Mouse (Mus musculus): ENCODE measurements at regions not wholly inside any gene's neighbourhood (a gene's known extent, or its start where the extent isn't known, plus 50 kb on each side); places are given as distances from the start of the nearest gene placed in this dataset.

- TF ChIP-seq MAFK (IDR thresholded peaks at IDR 0.05; ENCODE audit: insufficient read depth, low read depth, low read length) (no peak), ZC3H11A (IDR thresholded peaks at IDR 0.05; ENCODE audit: borderline replicate concordance, low read depth, low read length) (no peak), CHD2 (IDR thresholded peaks at IDR 0.05; ENCODE audit: low read depth, low read length) (no peak)
- H3K9ac ChIP-seq (ENCODE audit: insufficient read depth, low read depth, low read length, poor library complexity, severe bottlenecking), result no peak overlapping the region
- no peaks in the 10 kb centered on the region for H3K36me3 ChIP-seq (ENCODE audit: control insufficient read depth, insufficient read depth, low read length, poor library complexity, severe bottlenecking)
- H3K4me1 ChIP-seq (ENCODE audit: control insufficient read depth in 2 of 2, insufficient read depth in 2 of 2, low read length in 2 of 2, poor library complexity in 1 of 2), result no peaks in the 10 kb centered on the region
- no peaks in the 10 kb centered on the region for H3K9me3 ChIP-seq (ENCODE audit: control insufficient read depth, insufficient read depth, low read depth, low read length)
- DNase-seq (ENCODE audit: low read depth, low spot score), result no peak
- in situ Hi-C loops (cut with MboI; ENCODE audit: low sequenced_read_pairs in 2 of 2, unreplicated experiment in 2 of 2), result no loop called here
- no peak overlapping the region for H3K4me3 ChIP-seq (ENCODE audit: insufficient read depth in 1 of 2, low read depth in 1 of 2, low read length in 2 of 2, poor library complexity in 1 of 2, severe bottlenecking in 1 of 2)
- H3K27ac ChIP-seq (ENCODE audit: insufficient read depth, low read depth, low read length, poor library complexity, severe bottlenecking), result no peak overlapping the region
Observed at GRCm38 (mm10) chr14:24876508-24876907, 389.6 kb downstream of the Rps24 start.

- Histone ChIP-seq H3K4me3 (ENCODE audit: insufficient read depth in 1 of 2, low read depth in 1 of 2, low read length in 2 of 2, poor library complexity in 1 of 2, severe bottlenecking in 1 of 2) (no peak overlapping the region), H3K9me3 (ENCODE audit: control insufficient read depth, insufficient read depth, low read depth, low read length) (no peaks in the 10 kb centered on the region), H3K36me3 (ENCODE audit: control insufficient read depth, insufficient read depth, low read length, poor library complexity, severe bottlenecking) (no peaks in the 10 kb centered on the region), H3K9ac (ENCODE audit: insufficient read depth, low read depth, low read length, poor library complexity, severe bottlenecking) (no peak overlapping the region), H3K4me1 (ENCODE audit: control insufficient read depth in 2 of 2, insufficient read depth in 2 of 2, low read length in 2 of 2, poor library complexity in 1 of 2) (no peaks in the 10 kb centered on the region), H3K27ac (ENCODE audit: insufficient read depth, low read depth, low read length, poor library complexity, severe bottlenecking) (no peak overlapping the region)
- no peak for DNase-seq (ENCODE audit: low read depth, low spot score)
- TF ChIP-seq HCFC1 (IDR thresholded peaks at IDR 0.05; ENCODE audit: borderline replicate concordance, insufficient read depth, low read length), result no peak
- TF ChIP-seq ZC3H11A (IDR thresholded peaks at IDR 0.05; ENCODE audit: borderline replicate concordance, low read depth, low read length), result no peak
- in situ Hi-C loops (cut with MboI; ENCODE audit: low sequenced_read_pairs in 2 of 2, unreplicated experiment in 2 of 2), result no loop called here
Observed at GRCm38 (mm10) chr14:24877853-24878252, 390.9 kb downstream of the Rps24 start.

- Histone ChIP-seq H3K36me3 (ENCODE audit: control insufficient read depth, insufficient read depth, low read length, poor library complexity, severe bottlenecking) (no peaks in the 10 kb centered on the region), H3K9me3 (ENCODE audit: control insufficient read depth, insufficient read depth, low read depth, low read length) (no peaks in the 10 kb centered on the region), H3K9ac (ENCODE audit: insufficient read depth, low read depth, low read length, poor library complexity, severe bottlenecking) (no peak overlapping the region), H3K27ac (ENCODE audit: insufficient read depth, low read depth, low read length, poor library complexity, severe bottlenecking) (no peak overlapping the region), H3K4me1 (ENCODE audit: control insufficient read depth in 2 of 2, insufficient read depth in 2 of 2, low read length in 2 of 2, poor library complexity in 1 of 2) (no peaks in the 10 kb centered on the region), H3K4me3 (ENCODE audit: insufficient read depth in 1 of 2, low read depth in 1 of 2, low read length in 2 of 2, poor library complexity in 1 of 2, severe bottlenecking in 1 of 2) (no peak overlapping the region)
- no peak for DNase-seq (ENCODE audit: low read depth, low spot score)
- in situ Hi-C loops (cut with MboI; ENCODE audit: low sequenced_read_pairs in 2 of 2, unreplicated experiment in 2 of 2), result no loop called here
- TF ChIP-seq ZNF384 (IDR thresholded peaks at IDR 0.05; ENCODE audit: low read depth, low read length), result no peak
- no peak for TF ChIP-seq CHD2 (IDR thresholded peaks at IDR 0.05; ENCODE audit: low read depth, low read length)
- no peak for TF ChIP-seq MAFK (IDR thresholded peaks at IDR 0.05; ENCODE audit: insufficient read depth, low read depth, low read length)
- TF ChIP-seq HCFC1 (IDR thresholded peaks at IDR 0.05; ENCODE audit: borderline replicate concordance, insufficient read depth, low read length), result no peak
- no peak for TF ChIP-seq ZC3H11A (IDR thresholded peaks at IDR 0.05; ENCODE audit: borderline replicate concordance, low read depth, low read length)
Observed at GRCm38 (mm10) chr14:24886164-24886563, 399.2 kb downstream of the Rps24 start.

GRCm38 (mm10) chr14:24886896-24887421 lies 400.0 kb downstream of the Rps24 start:
- TF ChIP-seq ZNF384 (IDR thresholded peaks at IDR 0.05; ENCODE audit: low read depth, low read length) (no peak), CHD2 (IDR thresholded peaks at IDR 0.05; ENCODE audit: low read depth, low read length) (no peak), HCFC1 (IDR thresholded peaks at IDR 0.05; ENCODE audit: borderline replicate concordance, insufficient read depth, low read length) (no peak), MAFK (IDR thresholded peaks at IDR 0.05; ENCODE audit: insufficient read depth, low read depth, low read length) (no peak), ZC3H11A (IDR thresholded peaks at IDR 0.05; ENCODE audit: borderline replicate concordance, low read depth, low read length) (no peak)
- Histone ChIP-seq H3K4me3 (ENCODE audit: insufficient read depth in 1 of 2, low read depth in 1 of 2, low read length in 2 of 2, poor library complexity in 1 of 2, severe bottlenecking in 1 of 2) (no peak overlapping the region), H3K36me3 (ENCODE audit: control insufficient read depth, insufficient read depth, low read length, poor library complexity, severe bottlenecking) (no peaks in the 10 kb centered on the region), H3K27ac (ENCODE audit: insufficient read depth, low read depth, low read length, poor library complexity, severe bottlenecking) (no peak overlapping the region), H3K9me3 (ENCODE audit: control insufficient read depth, insufficient read depth, low read depth, low read length) (no peaks in the 10 kb centered on the region), H3K9ac (ENCODE audit: insufficient read depth, low read depth, low read length, poor library complexity, severe bottlenecking) (no peak overlapping the region), H3K4me1 (ENCODE audit: control insufficient read depth in 2 of 2, insufficient read depth in 2 of 2, low read length in 2 of 2, poor library complexity in 1 of 2) (no peaks in the 10 kb centered on the region)
- no peak for DNase-seq (ENCODE audit: low read depth, low spot score)
- in situ Hi-C loops (cut with MboI; ENCODE audit: low sequenced_read_pairs in 2 of 2, unreplicated experiment in 2 of 2), result no loop called here

- no peaks in the 10 kb centered on the region for H3K4me1 ChIP-seq (ENCODE audit: control insufficient read depth in 2 of 2, insufficient read depth in 2 of 2, low read length in 2 of 2, poor library complexity in 1 of 2)
- no peak overlapping the region for H3K4me3 ChIP-seq (ENCODE audit: insufficient read depth in 1 of 2, low read depth in 1 of 2, low read length in 2 of 2, poor library complexity in 1 of 2, severe bottlenecking in 1 of 2)
- H3K9ac ChIP-seq (ENCODE audit: insufficient read depth, low read depth, low read length, poor library complexity, severe bottlenecking), result no peak overlapping the region
- H3K27ac ChIP-seq (ENCODE audit: insufficient read depth, low read depth, low read length, poor library complexity, severe bottlenecking), result no peak overlapping the region
- H3K9me3 ChIP-seq (ENCODE audit: control insufficient read depth, insufficient read depth, low read depth, low read length), result no peaks in the 10 kb centered on the region
- in situ Hi-C loops (cut with MboI; ENCODE audit: low sequenced_read_pairs in 2 of 2, unreplicated experiment in 2 of 2), result no loop called here
- no peak for TF ChIP-seq HCFC1 (IDR thresholded peaks at IDR 0.05; ENCODE audit: borderline replicate concordance, insufficient read depth, low read length)
- DNase-seq (ENCODE audit: low read depth, low spot score), result no peak
- no peaks in the 10 kb centered on the region for H3K36me3 ChIP-seq (ENCODE audit: control insufficient read depth, insufficient read depth, low read length, poor library complexity, severe bottlenecking)
Observed at GRCm38 (mm10) chr14:24890856-24891255, 403.9 kb downstream of the Rps24 start.
